Mouse (Mus musculus) kidney, postnatal 14 days (tissue): ENCODE data around the gene Tmem233.

Source experiments
- DNase-seq: peaks from one replicate; pipeline ENCODE4 v3.0.0; 2022; ENCODE audit warnings: mixed read lengths

Gene Tmem233

DNA sequence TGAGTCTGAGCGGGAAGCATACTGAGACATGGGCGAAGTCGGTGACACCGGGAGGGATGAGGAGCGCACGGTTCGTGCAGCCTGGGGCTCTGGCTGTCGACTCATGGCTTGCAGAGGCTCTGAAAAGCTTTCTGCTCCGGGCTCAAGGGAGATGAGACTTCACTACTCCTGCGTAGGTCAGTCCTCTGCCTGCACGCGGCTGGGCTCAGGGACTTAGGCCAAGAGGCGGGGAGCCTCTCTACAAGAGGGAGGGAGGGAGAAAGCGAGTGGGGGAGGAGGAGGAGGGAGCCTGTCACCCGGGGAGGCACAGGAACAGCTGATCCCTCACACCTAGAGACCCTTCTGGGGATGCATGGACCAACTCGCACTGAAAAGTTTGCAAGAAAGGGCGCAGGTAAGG lies at the start of gene Tmem233:
Gene Tmem233, minus strand, starts transcription at position 164 of the 400 bp plus-strand sequence.
- DNase-seq, result peak; percentile 4

DNA sequence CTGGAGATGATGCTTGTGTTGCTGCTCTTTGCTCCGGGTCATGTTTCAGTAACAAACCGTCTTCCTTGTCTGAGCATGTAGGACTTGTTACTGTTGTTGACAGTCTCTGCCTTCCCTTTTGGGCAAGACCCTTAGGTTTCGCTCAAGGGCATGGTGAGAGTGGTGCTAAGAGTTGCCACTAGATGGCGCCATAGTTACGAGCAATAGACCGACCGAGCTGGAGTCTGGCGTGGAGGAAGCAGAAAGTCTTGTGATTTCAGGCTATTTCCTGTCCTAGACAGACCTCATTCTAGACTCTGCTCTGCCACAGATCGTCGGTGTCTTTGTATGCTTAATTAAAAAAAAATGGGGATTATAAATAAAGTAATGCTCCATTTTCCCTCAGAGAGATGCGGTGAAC lies 40.3 kb upstream of the Tmem233 start:
- DNase-seq, result peak; percentile 82

DNA sequence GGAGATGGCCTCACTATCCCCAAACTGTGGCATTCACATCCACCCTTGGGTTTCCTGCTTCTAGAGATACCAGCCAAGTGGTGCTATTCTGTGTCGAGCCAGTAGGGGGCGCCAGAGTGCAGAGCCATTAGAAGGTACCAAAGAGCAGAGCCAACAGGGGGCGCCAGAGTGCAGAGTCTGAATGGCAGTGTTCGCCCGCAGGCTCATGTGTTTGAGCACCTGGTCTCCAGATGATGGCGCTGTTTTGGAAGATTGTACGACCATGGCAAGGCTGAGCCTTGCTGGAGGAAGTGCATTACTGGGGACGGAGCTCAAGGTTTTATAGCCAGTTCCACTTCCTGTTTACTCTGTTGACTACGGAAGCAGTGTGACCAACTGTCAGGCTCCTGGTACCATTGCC lies 33.5 kb upstream of the Tmem233 start:
- peak; percentile 15 for DNase-seq

DNA sequence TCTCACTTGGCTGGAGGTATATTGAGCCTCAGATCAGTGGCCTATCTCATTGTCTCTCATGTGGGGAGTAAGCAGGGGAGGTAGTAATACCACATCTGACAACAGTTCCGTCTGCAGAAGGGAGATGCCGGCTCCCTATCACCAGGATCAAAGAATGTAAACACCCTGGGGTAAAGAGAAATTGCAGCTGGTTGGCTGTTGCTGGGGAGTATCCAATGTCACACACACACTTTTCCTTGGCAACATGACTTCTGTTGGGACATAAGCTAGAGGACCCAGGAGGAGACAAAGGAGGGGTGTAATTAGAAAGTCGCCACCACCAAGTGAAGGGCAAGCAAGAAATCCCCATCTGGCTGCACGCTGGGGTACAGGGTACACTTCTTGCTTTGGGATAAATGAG lies 33.1 kb upstream of the Tmem233 start:
- no peak for DNase-seq

DNA sequence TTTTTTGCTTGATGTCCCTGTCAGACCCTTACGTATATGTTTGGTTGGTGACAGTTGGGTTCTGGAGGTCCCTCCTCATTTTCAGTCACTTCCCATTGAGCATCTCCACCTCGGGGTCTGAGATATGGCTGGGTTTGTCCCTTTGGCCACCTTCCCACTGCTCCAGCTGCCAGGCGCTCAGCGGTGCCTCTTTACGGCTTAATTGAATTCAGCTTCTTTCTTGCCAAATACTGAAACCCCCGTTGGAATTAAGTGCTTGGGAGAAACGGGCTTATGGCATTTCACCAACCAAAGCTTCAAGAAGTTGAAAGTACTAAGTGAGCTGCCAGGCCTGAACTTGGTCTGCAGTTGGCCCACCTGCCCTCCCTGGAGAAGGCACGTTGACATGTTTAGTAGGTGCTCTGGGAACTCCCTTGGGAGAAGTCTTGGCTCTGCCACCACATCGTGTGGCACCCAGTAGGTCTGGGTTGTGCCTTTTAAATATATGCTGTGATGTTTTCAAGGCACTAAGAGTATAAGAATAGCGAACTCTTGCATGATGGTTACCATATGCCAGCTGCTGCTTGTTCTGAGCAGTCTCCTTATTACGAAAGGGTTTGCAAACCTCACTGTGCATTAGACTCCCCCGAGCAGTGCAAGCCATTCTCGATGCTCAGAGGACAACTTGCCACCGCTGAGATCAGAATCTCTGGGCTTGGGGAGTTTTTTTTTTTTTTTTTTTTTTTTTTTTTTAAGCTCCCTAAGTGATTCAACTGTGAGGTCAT lies 32.2 kb upstream of the Tmem233 start:
- no peak for DNase-seq

DNA sequence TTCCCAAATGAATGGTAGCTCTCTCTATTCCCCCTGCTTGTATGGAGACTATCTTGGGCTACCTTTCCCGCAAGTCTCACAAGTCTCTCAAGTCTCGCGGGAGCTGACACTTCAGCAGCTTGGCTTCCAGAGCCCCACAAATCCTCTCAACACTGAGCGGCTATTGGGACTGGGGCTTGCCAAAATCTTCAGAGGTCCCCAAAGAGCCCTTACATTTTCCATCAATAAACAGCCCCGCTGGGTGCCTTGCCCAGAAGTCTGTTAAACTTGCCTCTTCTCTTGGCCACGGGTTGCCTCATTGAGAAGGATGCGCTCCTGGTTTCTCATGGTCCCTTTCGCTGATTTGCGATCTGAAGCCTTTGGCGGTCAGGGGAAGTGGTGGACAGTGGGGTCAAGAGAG lies 25.6 kb upstream of the Tmem233 start:
- DNase-seq, result no peak

DNA sequence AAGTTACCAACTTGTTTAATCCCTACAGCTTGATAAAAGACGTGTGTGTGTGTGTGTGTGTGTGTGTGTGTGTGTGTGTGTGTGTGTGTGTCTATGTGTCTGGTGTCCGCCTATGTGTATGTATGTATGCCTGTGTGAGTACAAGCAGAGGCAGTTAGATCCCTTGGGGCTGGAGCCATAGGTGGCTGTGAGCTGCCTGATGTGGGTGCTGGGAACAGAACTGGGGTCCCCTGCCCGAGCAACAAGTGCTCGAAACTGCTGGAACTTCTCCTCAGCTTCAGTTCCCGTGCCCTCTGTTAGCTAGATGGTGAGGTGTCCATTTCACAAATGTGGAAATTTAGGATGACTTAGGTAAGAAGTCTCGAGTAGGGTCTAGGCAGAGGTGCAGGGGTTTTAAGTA lies 1.2 kb upstream of the Tmem233 start:
- DNase-seq, result no peak

DNA sequence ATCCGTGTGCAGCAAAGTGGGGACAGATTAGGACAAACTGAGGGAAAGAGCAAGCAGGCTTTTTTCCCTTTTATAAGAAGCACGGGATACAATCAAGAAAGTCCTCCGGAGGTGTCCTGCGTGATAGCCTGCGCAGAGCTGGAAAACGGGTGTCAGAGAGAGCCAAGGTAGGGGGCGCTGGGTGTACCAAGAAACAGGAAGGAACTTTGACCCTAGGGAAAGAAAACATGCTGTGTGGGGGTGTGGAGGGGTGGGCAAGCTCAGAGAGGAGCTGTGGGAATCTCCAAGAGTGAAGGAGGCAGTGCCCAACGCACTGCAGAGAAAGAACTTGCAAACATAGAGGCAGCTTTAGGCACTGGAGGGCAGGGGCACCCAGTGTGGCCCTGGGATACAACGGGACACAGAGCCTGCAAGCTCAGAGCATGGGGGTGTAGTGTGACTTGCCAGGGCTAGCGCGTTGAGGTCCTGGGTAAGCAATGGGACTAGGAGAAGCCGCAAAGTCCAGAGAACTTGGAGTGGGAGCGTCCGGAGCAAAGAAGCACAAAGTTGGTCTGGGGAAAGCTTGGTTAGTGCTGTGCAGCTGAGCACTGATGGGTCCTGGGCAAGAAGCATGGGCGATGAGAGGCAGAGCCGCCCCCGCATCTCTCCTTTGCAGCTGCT lies 673 bp downstream of the Tmem233 start:
- no peak for DNase-seq

DNA sequence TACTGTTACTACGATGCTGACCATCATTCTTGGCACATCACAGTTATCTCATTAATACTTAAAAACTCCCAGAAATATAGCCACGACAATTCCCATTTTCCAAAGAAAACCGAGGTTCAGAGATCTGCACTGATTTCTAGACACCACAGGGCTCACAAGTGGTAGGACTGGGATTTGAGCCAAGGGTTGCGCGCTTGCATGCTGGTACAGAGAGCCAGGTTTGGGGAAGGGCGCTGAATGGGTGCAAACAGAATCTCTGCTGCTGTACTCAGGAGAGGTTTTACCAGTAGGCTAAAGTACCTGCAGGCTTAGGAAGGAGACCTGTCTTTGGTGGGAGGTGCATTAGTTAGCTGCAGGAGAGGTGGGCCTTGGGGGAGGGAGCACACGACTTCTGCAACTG lies 1.4 kb downstream of the Tmem233 start:
- no peak for DNase-seq

DNA sequence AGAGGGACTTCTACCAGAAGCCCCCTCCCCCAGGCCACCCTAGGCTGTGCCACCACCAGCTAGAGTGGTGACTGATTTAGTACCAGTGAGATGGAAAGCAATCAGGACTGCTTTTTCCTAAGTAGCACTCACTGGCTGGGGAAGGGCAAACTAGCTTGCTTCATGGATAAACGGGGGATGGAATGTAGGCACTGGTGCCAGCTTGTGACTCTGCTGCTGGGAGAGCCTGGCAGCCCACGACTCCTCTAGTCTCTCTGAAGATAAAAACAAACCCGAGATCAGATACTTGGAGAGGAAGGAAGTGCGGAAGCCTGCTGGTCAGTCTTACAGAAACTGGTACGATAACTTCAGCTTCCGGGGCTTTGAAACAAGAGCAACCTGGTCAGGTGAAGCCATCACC lies 2.3 kb downstream of the Tmem233 start:
- DNase-seq, result no peak

DNA sequence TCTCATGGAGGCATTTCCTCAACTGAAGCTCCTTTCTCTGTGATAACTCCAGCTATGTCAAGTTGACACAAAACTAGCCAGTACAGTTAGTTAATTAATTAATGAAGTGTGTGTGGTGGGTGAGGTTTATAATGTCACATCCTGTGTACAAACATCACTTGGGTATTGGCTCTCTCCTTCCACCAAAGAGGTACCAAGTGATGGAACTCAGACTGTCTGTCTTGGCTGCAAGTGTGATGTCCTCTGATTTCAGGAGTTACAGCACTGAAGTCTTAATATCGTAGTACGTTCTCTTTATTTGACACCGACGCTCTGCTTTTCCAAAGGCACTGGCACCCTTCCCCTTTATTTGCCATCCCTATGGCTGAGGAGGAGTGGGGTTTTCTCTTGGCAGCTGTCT lies 13.4 kb downstream of the Tmem233 start:
- DNase-seq, result no peak

DNA sequence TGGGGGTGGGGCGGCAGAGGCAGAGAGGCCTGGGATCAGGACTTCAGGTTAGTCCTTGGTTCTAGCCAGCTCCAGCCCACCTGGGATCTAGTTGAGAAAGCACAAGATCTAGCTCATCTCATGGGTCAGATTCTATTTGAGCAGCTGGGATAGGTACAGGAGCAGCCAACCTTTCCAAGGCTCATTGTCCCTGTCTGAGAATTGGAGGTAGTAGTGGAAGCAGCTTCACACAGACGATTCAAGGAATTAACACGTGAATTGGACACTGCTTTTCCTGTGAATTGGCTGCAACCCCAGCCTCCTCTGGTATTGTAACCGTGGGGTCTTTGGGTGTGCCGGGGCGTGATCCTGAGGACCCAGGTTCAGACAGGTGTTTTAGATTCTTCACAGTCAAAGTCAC lies 30.2 kb downstream of the Tmem233 start:
- DNase-seq, result no peak

DNA sequence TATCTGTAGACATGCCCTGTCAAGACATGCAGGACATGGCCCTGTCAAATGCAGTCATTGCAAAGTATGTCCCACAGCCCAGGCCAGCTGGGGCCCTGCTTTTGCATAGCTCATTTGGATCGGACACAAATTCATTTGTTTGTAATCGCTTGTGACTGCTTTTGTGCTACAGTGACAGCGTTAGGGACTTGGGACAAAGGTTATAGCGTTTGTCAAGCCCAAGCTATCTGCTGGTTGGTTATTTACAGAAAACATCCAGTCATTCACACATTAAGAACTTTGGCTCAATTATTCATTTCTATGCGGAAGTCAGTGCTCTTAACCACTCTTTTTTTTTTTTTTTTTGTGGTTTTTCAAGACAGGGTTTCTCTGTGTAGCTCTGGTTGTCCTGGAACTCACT lies 30.9 kb downstream of the Tmem233 start:
- peak; percentile 9 for DNase-seq

DNA sequence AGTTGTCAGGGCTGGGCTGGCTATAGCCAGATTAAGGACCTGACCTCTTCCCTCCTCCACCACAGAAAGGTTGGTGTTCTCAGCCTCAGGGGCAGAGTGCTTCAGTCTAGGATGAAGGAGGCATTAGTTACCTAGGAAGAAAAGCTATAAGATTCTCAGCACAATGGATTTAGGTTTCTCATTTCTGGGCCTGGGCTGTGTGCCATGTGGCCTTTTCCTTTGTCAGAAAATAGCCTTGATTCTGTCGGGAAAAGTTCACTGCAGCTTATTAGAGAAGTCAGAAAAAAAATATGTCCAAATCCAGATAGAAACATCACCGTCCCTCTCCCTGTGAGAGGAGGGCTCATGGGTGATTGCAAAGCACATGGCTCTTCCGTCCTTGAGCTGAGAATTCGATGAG lies 33.2 kb downstream of the Tmem233 start:
- DNase-seq, result peak; percentile 5

DNA sequence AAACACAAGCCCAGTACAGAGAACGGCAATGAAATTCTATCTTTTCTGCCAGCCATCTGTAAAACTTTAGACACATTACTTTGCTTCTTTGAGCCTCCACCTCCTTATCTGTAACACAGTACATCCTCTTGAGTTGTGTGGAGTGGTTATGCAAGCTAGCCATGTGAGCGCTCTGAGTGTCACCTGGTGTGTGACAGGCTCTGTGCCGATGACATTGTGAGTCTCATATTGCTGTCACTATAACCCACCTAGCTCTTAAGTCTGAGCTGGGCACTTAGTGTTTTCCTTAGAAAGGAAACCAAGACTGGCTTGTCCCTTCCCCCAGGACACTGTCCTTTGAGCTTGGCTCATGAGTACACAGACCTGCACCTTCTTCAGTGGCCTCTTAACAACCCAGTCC lies 34.7 kb downstream of the Tmem233 start:
- no peak for DNase-seq

DNA sequence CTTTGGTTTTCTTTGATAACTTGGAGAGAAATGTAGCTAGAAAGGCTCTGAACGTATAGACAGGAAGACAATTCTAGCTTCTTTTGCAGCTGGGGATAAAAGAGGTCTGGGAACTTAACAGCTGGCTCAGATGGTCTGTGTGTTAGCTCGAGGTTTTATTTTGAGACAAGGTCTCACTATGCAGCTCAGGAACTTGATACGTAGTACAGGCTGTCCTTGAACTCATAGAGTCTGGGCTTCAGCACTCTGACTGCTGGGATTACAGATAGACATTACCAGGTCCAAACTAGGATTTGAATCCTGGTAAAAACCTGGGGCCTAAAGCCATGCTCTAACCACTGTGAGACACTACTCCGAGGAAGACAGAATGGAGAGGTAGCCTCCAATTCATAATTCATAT lies 36.8 kb downstream of the Tmem233 start:
- DNase-seq, result no peak

DNA sequence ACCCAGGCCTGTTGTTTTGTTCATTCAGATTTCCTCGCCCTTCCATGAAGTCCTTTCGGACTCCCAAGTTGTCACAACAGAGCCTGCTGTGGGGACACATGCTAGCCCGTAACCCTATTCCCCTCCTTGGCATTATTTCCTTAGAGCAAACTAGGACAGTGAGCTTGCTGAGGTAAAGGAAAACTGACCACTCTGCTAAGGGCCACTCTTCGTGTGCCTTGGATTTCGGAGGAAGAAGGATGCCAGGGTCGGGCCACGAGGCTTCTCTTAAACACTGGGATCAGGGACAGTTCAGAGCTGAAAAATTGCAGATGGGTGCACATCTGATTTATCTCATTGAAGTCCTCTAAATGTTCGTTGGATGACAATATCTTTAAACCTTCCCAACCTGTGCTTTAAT lies 37.5 kb downstream of the Tmem233 start:
- no peak for DNase-seq

DNA sequence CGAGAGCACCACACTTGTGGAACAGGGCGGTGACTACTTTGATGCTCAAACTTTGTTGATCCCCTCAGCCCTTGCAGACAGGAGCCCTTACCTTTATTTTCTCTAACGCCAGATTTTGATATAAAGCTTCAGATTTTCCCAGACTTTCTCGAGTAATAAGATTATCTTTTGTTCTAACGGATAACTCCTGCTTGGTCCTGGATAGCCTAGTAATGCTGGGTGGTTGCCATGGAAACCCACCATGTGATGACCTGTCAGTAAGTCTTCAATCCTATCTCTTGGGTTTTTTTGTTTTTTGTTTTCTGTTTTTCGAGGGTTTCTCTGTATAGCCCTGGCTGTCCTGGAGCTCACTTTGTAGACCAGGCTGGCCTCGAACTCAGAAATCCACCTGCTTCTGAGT lies 40.8 kb downstream of the Tmem233 start:
- DNase-seq, result no peak

DNA sequence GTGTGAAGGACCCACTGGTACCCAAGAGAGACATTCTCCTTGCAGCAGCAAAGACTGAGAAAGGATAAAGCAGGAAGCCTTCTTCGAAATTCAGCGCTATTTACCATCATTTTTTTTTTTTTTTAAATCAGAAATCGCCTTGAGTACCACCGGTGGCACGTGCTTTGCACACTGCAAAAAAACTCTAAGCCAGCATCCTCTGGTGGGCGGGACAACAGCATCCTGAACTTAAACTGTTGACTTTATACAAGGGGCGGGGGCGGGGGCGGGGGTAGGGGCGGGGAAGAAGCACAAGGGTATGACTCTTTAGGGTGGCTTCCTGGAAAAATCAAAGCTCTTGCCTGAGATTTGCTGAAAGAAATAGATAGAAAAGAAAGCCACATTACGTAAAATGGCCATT lies 43.3 kb downstream of the Tmem233 start:
- no peak for DNase-seq

DNA sequence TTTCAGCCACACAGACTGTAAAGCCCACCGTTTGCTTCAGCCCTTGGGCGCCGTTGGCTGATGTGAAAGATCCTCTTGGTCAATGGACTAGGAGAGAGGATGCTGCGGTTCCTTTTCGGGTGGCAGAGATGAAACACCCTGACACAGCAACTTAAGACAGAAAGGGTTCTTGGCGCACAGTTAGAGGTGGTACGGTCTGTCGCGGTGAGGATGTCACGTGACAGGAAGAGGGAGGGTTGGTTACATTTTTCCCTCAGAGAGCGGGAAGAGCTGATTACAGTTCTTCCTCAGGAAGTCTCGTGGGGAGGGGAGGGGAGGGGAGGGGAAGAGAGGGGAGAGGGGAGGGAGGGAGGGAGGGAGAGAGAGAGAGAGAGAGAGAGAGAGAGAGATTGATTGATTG lies 45.3 kb downstream of the Tmem233 start:
- DNase-seq, result no peak

DNA sequence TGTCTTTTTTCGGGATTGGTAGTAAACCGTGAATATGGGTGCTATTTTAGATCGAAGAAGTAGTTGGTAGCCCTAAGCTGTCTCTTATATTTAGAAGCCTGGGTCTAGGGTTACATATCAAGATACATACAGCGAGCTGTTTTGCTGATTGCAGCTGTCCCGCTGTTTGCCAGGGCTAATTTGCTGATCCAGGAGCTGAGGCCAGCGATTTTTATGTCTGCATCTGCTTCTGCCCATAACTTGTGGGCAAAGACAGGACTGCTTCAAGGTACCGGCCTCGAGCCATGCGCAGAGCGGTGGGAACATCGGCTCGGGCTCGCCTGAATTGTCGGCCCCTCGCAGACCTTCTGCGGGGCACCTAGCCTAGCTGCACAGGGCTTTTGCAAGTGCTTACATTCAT lies 46.6 kb downstream of the Tmem233 start:
- no peak for DNase-seq

DNA sequence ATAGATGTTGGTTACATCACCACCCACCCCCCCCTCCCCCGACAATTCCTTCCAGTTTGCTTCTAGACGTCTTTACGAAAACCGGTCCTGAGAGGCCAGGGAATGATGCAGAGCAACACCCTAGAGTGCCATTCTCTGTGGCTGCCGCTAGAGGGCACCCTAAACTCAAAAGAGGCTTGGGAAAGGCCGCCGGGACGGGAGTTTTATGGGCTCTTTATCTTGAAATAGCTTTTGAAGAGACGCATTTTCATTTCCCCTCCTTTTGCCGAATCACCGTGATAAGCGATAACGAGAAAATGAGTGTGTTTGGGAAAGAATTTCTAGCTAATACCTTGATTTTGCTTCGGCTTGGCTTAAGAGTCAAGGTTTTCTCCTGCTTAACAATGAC lies 51.9 kb downstream of the Tmem233 start:
- DNase-seq, result peak; percentile 69

DNA sequence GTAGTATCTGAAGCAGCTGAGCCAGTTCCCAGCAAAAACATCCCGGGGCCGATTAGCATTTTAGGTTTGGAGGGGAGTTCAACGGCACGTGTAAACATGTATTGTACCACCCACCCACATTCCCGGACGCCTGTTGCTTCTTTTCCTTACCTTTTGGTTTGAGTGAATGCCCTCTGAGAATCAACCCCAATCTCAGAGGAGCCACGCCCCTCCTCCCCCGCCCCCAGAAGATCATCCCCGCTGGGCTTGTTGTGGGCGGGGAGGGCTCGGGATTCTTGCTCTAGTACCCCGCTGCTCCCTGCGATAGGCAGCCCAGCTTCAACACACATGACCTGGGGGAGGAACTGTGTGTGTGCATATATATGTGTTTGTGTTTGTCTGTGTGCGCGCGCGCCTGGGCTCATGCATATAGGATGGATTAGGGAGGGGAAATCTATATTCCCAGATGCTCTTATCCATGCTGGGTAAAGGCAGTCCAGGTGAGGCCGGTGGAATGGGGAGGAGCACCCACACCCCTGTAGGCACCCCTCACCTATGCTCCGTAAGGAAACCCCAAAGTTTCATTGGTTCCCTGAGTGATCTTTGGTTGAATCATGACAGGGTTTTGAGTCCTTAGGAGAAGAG lies 52.4 kb downstream of the Tmem233 start:
- DNase-seq, result no peak

DNA sequence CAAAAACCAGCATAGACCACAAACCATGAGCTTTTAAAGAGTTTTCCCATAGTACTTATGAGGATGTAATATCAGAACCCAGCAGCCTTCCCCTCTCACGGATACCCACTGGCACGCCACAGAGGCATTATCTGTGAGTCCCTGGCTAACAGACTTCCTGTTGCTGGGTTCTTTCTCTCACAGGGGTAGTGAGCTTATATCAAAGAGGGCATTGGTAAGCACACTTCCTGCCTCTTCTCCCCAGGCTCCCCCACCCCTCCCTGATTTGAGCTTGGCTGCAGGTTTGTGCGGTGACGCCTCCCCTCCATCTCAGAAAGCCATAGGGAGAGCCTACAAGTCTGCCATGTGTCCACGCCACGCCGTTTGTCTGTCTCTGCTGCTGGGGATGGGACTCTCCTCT lies 54.0 kb downstream of the Tmem233 start:
- DNase-seq, result no peak
